Mouse (Mus musculus) bone marrow macrophage, adult 2 months (primary cell): ENCODE measurements at regions not wholly inside any gene's neighbourhood (a gene's known extent, or its start where the extent isn't known, plus 50 kb on each side); places are given as distances from the start of the nearest gene placed in this dataset.

Experiments used
- CTCF ChIP-seq: IDR thresholded peaks from 2 replicates; pipeline ENCODE4 v1.5.1; 2012; ENCODE audit warnings: low read depth, mild to moderate bottlenecking, low read length, moderate library complexity
- POLR2A ChIP-seq: IDR thresholded peaks from 2 replicates; pipeline ENCODE4 v1.6.1; 2012; ENCODE audit warnings: mild to moderate bottlenecking, low read depth, low read length, borderline replicate concordance

GRCm38 (mm10) chr13:6156191-6156590, 294.9 kb downstream of the Klf6 start:
- TF ChIP-seq POLR2A (no peak), CTCF (no peak)
